Mouse (Mus musculus): ENCODE measurements around the gene Tent5c. TPM values are rescaled to one million over a fixed set of nuclear protein-coding genes. Genes with fewer than 3 reads are reported as not detected.
A peak's percentile ranks its signal among the peaks of the same experiment; 100 is the strongest.

The Tent5c gene
- polyA plus RNA-seq, 1 experiment from 2014 or later, result 8.0 TPM

- Histone ChIP-seq H3K36me3 (no peaks in the 10 kb centered on the region), H3K4me3 (no peak overlapping the region), H3K9me3 (no peaks in the 10 kb centered on the region), H3K9ac (replicated peaks) (no peak overlapping the region), H3K4me2 (replicated peaks) (no peak overlapping the region), H3K27ac (replicated peaks) (no peak overlapping the region), H3K27me3 (peaks cover 34% of the 10 kb centered on the region), H3K4me1 (peaks cover 1% of the 10 kb centered on the region; the same call in 1 of the 2 replicates)
- 91% methylated on average over 5 of the region's 5 CpGs for WGBS
- ATAC-seq (ENCODE audit: low FRiP score, low read depth), result no peak
Observed at GRCm38 (mm10) chr3:100482971-100483610, 6.0 kb downstream of the Tent5c start.

- ATAC-seq (ENCODE audit: low FRiP score, low read depth), result no peak
Observed at GRCm38 (mm10) chr3:100482324-100482911, 6.7 kb downstream of the Tent5c start.

GRCm38 (mm10) chr3:100480251-100481005 is 8.7 kb downstream of the Tent5c start:
- Histone ChIP-seq H3K9me3 (no peaks in the 10 kb centered on the region), H3K4me3 (no peak overlapping the region), H3K27me3 (peaks cover 9% of the 10 kb centered on the region), H3K36me3 (no peaks in the 10 kb centered on the region), H3K4me2 (replicated peaks) (no peak overlapping the region), H3K4me1 (peaks cover 1% of the 10 kb centered on the region; the same call in 1 of the 2 replicates), H3K9ac (replicated peaks) (no peak overlapping the region), H3K27ac (replicated peaks) (no peak overlapping the region)
- ATAC-seq (ENCODE audit: low FRiP score, low read depth), result no peak
- 79% methylated on average over 7 of the region's 7 CpGs for WGBS

More at GRCm38 (mm10) chr3:100482324-100482911, 6.7 kb downstream of the Tent5c start:
- no peak overlapping the region for H3K4me2 ChIP-seq (replicated peaks)
- H3K27me3 ChIP-seq, result peaks cover 29% of the 10 kb centered on the region
- H3K4me3 ChIP-seq, result no peak overlapping the region
- H3K9ac ChIP-seq (replicated peaks), result no peak overlapping the region
- no peak overlapping the region for H3K27ac ChIP-seq (replicated peaks)
- H3K9me3 ChIP-seq, result no peaks in the 10 kb centered on the region
- no peaks in the 10 kb centered on the region for H3K36me3 ChIP-seq
- WGBS, result 72% methylated on average over 7 of the region's 7 CpGs
- no peaks in the 10 kb centered on the region for H3K4me1 ChIP-seq

- Histone ChIP-seq H3K27ac (replicated peaks) (peak overlapping the region; percentile 75), H3K27me3 (no peaks in the 10 kb centered on the region; the same call in 1 of the 2 replicates), H3K4me2 (replicated peaks) (no peak overlapping the region), H3K36me3 (peaks cover 5% of the 10 kb centered on the region; the same call in 1 of the 2 replicates), H3K9me3 (no peaks in the 10 kb centered on the region), H3K9ac (replicated peaks) (0 out of 2 replicates have a peak overlapping the region, but pooled peaks have one; percentile 11), H3K4me3 (no peak overlapping the region), H3K4me1 (peaks cover 14% of the 10 kb centered on the region; the same call in 1 of the 2 replicates)
- peak; percentile 51 for ATAC-seq (ENCODE audit: low FRiP score, low read depth)
- WGBS, result 34% methylated on average over 8 of the region's 8 CpGs
Observed at GRCm38 (mm10) chr3:100474950-100475472, 14.1 kb downstream of the Tent5c start.

- Histone ChIP-seq H3K9ac (replicated peaks) (no peak overlapping the region), H3K4me2 (replicated peaks) (no peak overlapping the region), H3K4me1 (peaks cover 14% of the 10 kb centered on the region; the same call in 1 of the 2 replicates), H3K36me3 (peaks cover 5% of the 10 kb centered on the region; the same call in 1 of the 2 replicates), H3K27ac (replicated peaks) (peak overlapping the region; percentile 75), H3K27me3 (no peaks in the 10 kb centered on the region; the same call in 1 of the 2 replicates), H3K9me3 (no peaks in the 10 kb centered on the region), H3K4me3 (no peak overlapping the region)
- peak; percentile 89 for ATAC-seq (ENCODE audit: low FRiP score, low read depth)
- 32% methylated on average over 7 of the region's 7 CpGs for WGBS
Observed at GRCm38 (mm10) chr3:100474536-100474935, 14.6 kb downstream of the Tent5c start.

GRCm38 (mm10) chr3:100473146-100473545 is 16.0 kb downstream of the Tent5c start:
- no peak overlapping the region for H3K4me2 ChIP-seq (replicated peaks)
- peaks cover 14% of the 10 kb centered on the region; the same call in 1 of the 2 replicates for H3K4me1 ChIP-seq
- H3K27ac ChIP-seq (replicated peaks), result no peak overlapping the region
- no peak overlapping the region for H3K4me3 ChIP-seq
- no peak for ATAC-seq (ENCODE audit: low FRiP score, low read depth)
- H3K9me3 ChIP-seq, result no peaks in the 10 kb centered on the region
- no peaks in the 10 kb centered on the region; the same call in 1 of the 2 replicates for H3K27me3 ChIP-seq
- no peak overlapping the region for H3K9ac ChIP-seq (replicated peaks)
- 92% methylated on average over 21 of the region's 21 CpGs for WGBS
- peaks cover 5% of the 10 kb centered on the region; the same call in 1 of the 2 replicates for H3K36me3 ChIP-seq

GRCm38 (mm10) chr3:100470902-100471301 is 18.2 kb downstream of the Tent5c start:
- Histone ChIP-seq H3K4me3 (no peak overlapping the region), H3K27ac (replicated peaks) (no peak overlapping the region), H3K4me2 (replicated peaks) (no peak overlapping the region), H3K9me3 (no peaks in the 10 kb centered on the region), H3K36me3 (peaks cover 5% of the 10 kb centered on the region; the same call in 1 of the 2 replicates), H3K27me3 (no peaks in the 10 kb centered on the region; the same call in 1 of the 2 replicates), H3K9ac (replicated peaks) (no peak overlapping the region), H3K4me1 (peaks cover 14% of the 10 kb centered on the region; the same call in 1 of the 2 replicates)
- no peak for ATAC-seq (ENCODE audit: low FRiP score, low read depth)
- WGBS, result 73% methylated on average over 3 of the region's 3 CpGs

GRCm38 (mm10) chr3:100470101-100470500 is 19.0 kb downstream of the Tent5c start:
- H3K4me1 ChIP-seq, result peaks cover 11% of the 10 kb centered on the region; the same call in 1 of the 2 replicates
- no peak overlapping the region for H3K9ac ChIP-seq (replicated peaks)
- H3K36me3 ChIP-seq, result peaks cover 5% of the 10 kb centered on the region; the same call in 1 of the 2 replicates
- ATAC-seq (ENCODE audit: low FRiP score, low read depth), result no peak
- H3K9me3 ChIP-seq, result no peaks in the 10 kb centered on the region
- no peak overlapping the region for H3K27ac ChIP-seq (replicated peaks)
- 81% methylated on average over 3 of the region's 3 CpGs for WGBS
- H3K4me2 ChIP-seq (replicated peaks), result no peak overlapping the region
- H3K4me3 ChIP-seq, result no peak overlapping the region
- no peaks in the 10 kb centered on the region; the same call in 1 of the 2 replicates for H3K27me3 ChIP-seq

- Histone ChIP-seq H3K4me1 (peaks cover 21% of the 10 kb centered on the region), H3K27ac (replicated peaks) (no peak overlapping the region), H3K4me2 (replicated peaks) (no peak overlapping the region), H3K36me3 (no peaks in the 10 kb centered on the region), H3K27me3 (no peaks in the 10 kb centered on the region), H3K9ac (replicated peaks) (no peak overlapping the region), H3K4me3 (no peak overlapping the region), H3K9me3 (no peaks in the 10 kb centered on the region)
- no peak for ATAC-seq (ENCODE audit: low FRiP score, low read depth)
- WGBS, result 85% methylated on average over 4 of the region's 4 CpGs
Observed at GRCm38 (mm10) chr3:100466551-100466950, 22.6 kb downstream of the Tent5c start.

- no peak for ATAC-seq (ENCODE audit: low FRiP score, low read depth)
- H3K27ac ChIP-seq (replicated peaks), result no peak overlapping the region
- H3K9ac ChIP-seq (replicated peaks), result no peak overlapping the region
- H3K36me3 ChIP-seq, result no peaks in the 10 kb centered on the region
- no peak overlapping the region for H3K4me3 ChIP-seq
- peaks cover 21% of the 10 kb centered on the region for H3K4me1 ChIP-seq
- H3K4me2 ChIP-seq (replicated peaks), result no peak overlapping the region
- 94% methylated on average over 5 of the region's 5 CpGs for WGBS
- H3K27me3 ChIP-seq, result no peaks in the 10 kb centered on the region
- no peaks in the 10 kb centered on the region for H3K9me3 ChIP-seq
Observed at GRCm38 (mm10) chr3:100464596-100464995, 24.5 kb downstream of the Tent5c start.

GRCm38 (mm10) chr3:100463959-100464265 is 25.2 kb downstream of the Tent5c start:
- H3K4me2 ChIP-seq (replicated peaks), result no peak overlapping the region
- H3K27ac ChIP-seq (replicated peaks), result 0 out of 2 replicates have a peak overlapping the region, but pooled peaks have one; percentile 58
- H3K4me1 ChIP-seq, result peaks cover 21% of the 10 kb centered on the region
- WGBS, result 67% methylated on average over 2 of the region's 2 CpGs
- no peaks in the 10 kb centered on the region for H3K9me3 ChIP-seq
- no peak for ATAC-seq (ENCODE audit: low FRiP score, low read depth)
- no peak overlapping the region for H3K9ac ChIP-seq (replicated peaks)
- no peaks in the 10 kb centered on the region for H3K36me3 ChIP-seq
- no peaks in the 10 kb centered on the region for H3K27me3 ChIP-seq
- H3K4me3 ChIP-seq, result no peak overlapping the region
